Mouse (Mus musculus): ENCODE measurements around the gene Papola. TPM values are rescaled to one million over a fixed set of nuclear protein-coding genes. Genes with fewer than 3 reads are reported as not detected.
A peak's percentile ranks its signal among the peaks of the same experiment; 100 is the strongest.

Papola gene
- 226 and 249 TPM in 2 replicates for polyA plus RNA-seq (2014; fragmentation: Nextera tagmentation; extraction: Ambion mirVana)

- under 1% methylated on average over 72 of the region's 85 CpGs for WGBS
- ATAC-seq (ENCODE audit: insufficient number of reproducible peaks, low FRiP score, low TSS enrichment, low read depth): peak; percentile 93
- peaks cover 3% of the 10 kb centered on the region; the same call in 1 of the 2 replicates for H3K4me1 ChIP-seq (ENCODE audit: control insufficient read depth, insufficient read depth, low read length)
- H3K36me3 ChIP-seq (ENCODE audit: control insufficient read depth, insufficient read depth, low read length): peaks cover 3% of the 10 kb centered on the region; the same call in 1 of the 2 replicates
- H3K9ac ChIP-seq (ENCODE audit: low read length): peak within 1 kb of the TSS; percentile 96
- peak within 1 kb of the TSS; percentile 93 for H3K27ac ChIP-seq (replicated peaks; ENCODE audit: low read depth, low read length)
- no peaks in the 10 kb centered on the region for H3K27me3 ChIP-seq (ENCODE audit: control insufficient read depth, insufficient read depth, low read length)
- no peaks in the 10 kb centered on the region for H3K9me3 ChIP-seq (ENCODE audit: control insufficient read depth, low read length)
- peak; percentile 91 for DNase-seq (ENCODE audit: low spot score)
- peak within 1 kb of the TSS; percentile 68 for H3K4me2 ChIP-seq (ENCODE audit: low read depth, severe bottlenecking)
- H3K4me3 ChIP-seq (ENCODE audit: low read depth, low read length): peak within 1 kb of the TSS; percentile 74
Measured at GRCm38 (mm10) chr12:105784196-105784999, at the start of gene Papola. Gene Papola (plus strand): TSS chr12:105784694.

GRCm38 (mm10) chr12:105735226-105735888 lies 49.1 kb upstream of the Papola start:
- Histone ChIP-seq H3K4me1 (ENCODE audit: control insufficient read depth, insufficient read depth, low read length) (no peaks in the 10 kb centered on the region), H3K4me3 (ENCODE audit: low read depth, low read length) (no peak overlapping the region), H3K9ac (ENCODE audit: low read length) (no peak overlapping the region), H3K4me2 (ENCODE audit: low read depth, severe bottlenecking) (no peak overlapping the region), H3K9me3 (ENCODE audit: control insufficient read depth, low read length) (no peaks in the 10 kb centered on the region), H3K27ac (replicated peaks; ENCODE audit: low read depth, low read length) (no peak overlapping the region), H3K27me3 (ENCODE audit: control insufficient read depth, insufficient read depth, low read length) (no peaks in the 10 kb centered on the region), H3K36me3 (ENCODE audit: control insufficient read depth, insufficient read depth, low read length) (no peaks in the 10 kb centered on the region)
- ATAC-seq (ENCODE audit: insufficient number of reproducible peaks, low FRiP score, low TSS enrichment, low read depth) (no peak), DNase-seq (ENCODE audit: low spot score) (no peak)
- WGBS: 84% methylated on average over 7 of the region's 7 CpGs

GRCm38 (mm10) chr12:105735889-105736251 lies 48.6 kb upstream of the Papola start:
- ATAC-seq (ENCODE audit: insufficient number of reproducible peaks, low FRiP score, low TSS enrichment, low read depth) (no peak), DNase-seq (ENCODE audit: low spot score) (no peak)
- H3K27ac ChIP-seq (replicated peaks; ENCODE audit: low read depth, low read length): no peak overlapping the region
- H3K9me3 ChIP-seq (ENCODE audit: control insufficient read depth, low read length): no peaks in the 10 kb centered on the region
- no peaks in the 10 kb centered on the region for H3K4me1 ChIP-seq (ENCODE audit: control insufficient read depth, insufficient read depth, low read length)
- H3K27me3 ChIP-seq (ENCODE audit: control insufficient read depth, insufficient read depth, low read length): no peaks in the 10 kb centered on the region
- H3K36me3 ChIP-seq (ENCODE audit: control insufficient read depth, insufficient read depth, low read length): no peaks in the 10 kb centered on the region
- 88% methylated on average over 6 of the region's 6 CpGs for WGBS
- no peak overlapping the region for H3K4me3 ChIP-seq (ENCODE audit: low read depth, low read length)
- no peak overlapping the region for H3K4me2 ChIP-seq (ENCODE audit: low read depth, severe bottlenecking)
- H3K9ac ChIP-seq (ENCODE audit: low read length): no peak overlapping the region

- ATAC-seq (ENCODE audit: insufficient number of reproducible peaks, low FRiP score, low TSS enrichment, low read depth) (no peak), DNase-seq (ENCODE audit: low spot score) (no peak)
- Histone ChIP-seq H3K9me3 (ENCODE audit: control insufficient read depth, low read length) (no peaks in the 10 kb centered on the region), H3K4me1 (ENCODE audit: control insufficient read depth, insufficient read depth, low read length) (no peaks in the 10 kb centered on the region), H3K4me2 (ENCODE audit: low read depth, severe bottlenecking) (no peak overlapping the region), H3K4me3 (ENCODE audit: low read depth, low read length) (no peak overlapping the region), H3K27ac (replicated peaks; ENCODE audit: low read depth, low read length) (no peak overlapping the region), H3K36me3 (ENCODE audit: control insufficient read depth, insufficient read depth, low read length) (no peaks in the 10 kb centered on the region), H3K9ac (ENCODE audit: low read length) (no peak overlapping the region), H3K27me3 (ENCODE audit: control insufficient read depth, insufficient read depth, low read length) (no peaks in the 10 kb centered on the region)
- 72% methylated on average over 15 of the region's 15 CpGs for WGBS
Measured at GRCm38 (mm10) chr12:105738316-105739096, 46.0 kb upstream of the Papola start.

GRCm38 (mm10) chr12:105739656-105740055 lies 44.8 kb upstream of the Papola start:
- H3K9me3 ChIP-seq (ENCODE audit: control insufficient read depth, low read length): no peaks in the 10 kb centered on the region
- H3K36me3 ChIP-seq (ENCODE audit: control insufficient read depth, insufficient read depth, low read length): no peaks in the 10 kb centered on the region
- 85% methylated on average over 8 of the region's 8 CpGs for WGBS
- no peaks in the 10 kb centered on the region for H3K4me1 ChIP-seq (ENCODE audit: control insufficient read depth, insufficient read depth, low read length)
- DNase-seq (ENCODE audit: low spot score) (no peak), ATAC-seq (ENCODE audit: insufficient number of reproducible peaks, low FRiP score, low TSS enrichment, low read depth) (no peak)
- H3K4me3 ChIP-seq (ENCODE audit: low read depth, low read length): no peak overlapping the region
- H3K27me3 ChIP-seq (ENCODE audit: control insufficient read depth, insufficient read depth, low read length): no peaks in the 10 kb centered on the region
- H3K9ac ChIP-seq (ENCODE audit: low read length): no peak overlapping the region
- H3K27ac ChIP-seq (replicated peaks; ENCODE audit: low read depth, low read length): no peak overlapping the region
- H3K4me2 ChIP-seq (ENCODE audit: low read depth, severe bottlenecking): no peak overlapping the region

- Histone ChIP-seq H3K4me3 (ENCODE audit: low read depth, low read length) (no peak overlapping the region), H3K4me2 (ENCODE audit: low read depth, severe bottlenecking) (no peak overlapping the region), H3K36me3 (ENCODE audit: control insufficient read depth, insufficient read depth, low read length) (no peaks in the 10 kb centered on the region), H3K27ac (replicated peaks; ENCODE audit: low read depth, low read length) (no peak overlapping the region), H3K4me1 (ENCODE audit: control insufficient read depth, insufficient read depth, low read length) (no peaks in the 10 kb centered on the region), H3K9me3 (ENCODE audit: control insufficient read depth, low read length) (no peaks in the 10 kb centered on the region), H3K9ac (ENCODE audit: low read length) (no peak overlapping the region), H3K27me3 (ENCODE audit: control insufficient read depth, insufficient read depth, low read length) (no peaks in the 10 kb centered on the region)
- no peak for ATAC-seq (ENCODE audit: insufficient number of reproducible peaks, low FRiP score, low TSS enrichment, low read depth)
- DNase-seq (ENCODE audit: low spot score): no peak
- WGBS: 88% methylated on average over 5 of the region's 5 CpGs
Measured at GRCm38 (mm10) chr12:105748114-105748513, 36.4 kb upstream of the Papola start.

- no peaks in the 10 kb centered on the region for H3K36me3 ChIP-seq (ENCODE audit: control insufficient read depth, insufficient read depth, low read length)
- H3K9ac ChIP-seq (ENCODE audit: low read length): no peak overlapping the region
- H3K4me1 ChIP-seq (ENCODE audit: control insufficient read depth, insufficient read depth, low read length): no peaks in the 10 kb centered on the region
- no peak overlapping the region for H3K27ac ChIP-seq (replicated peaks; ENCODE audit: low read depth, low read length)
- DNase-seq (ENCODE audit: low spot score): no peak
- no peak for ATAC-seq (ENCODE audit: insufficient number of reproducible peaks, low FRiP score, low TSS enrichment, low read depth)
- H3K27me3 ChIP-seq (ENCODE audit: control insufficient read depth, insufficient read depth, low read length): no peaks in the 10 kb centered on the region
- H3K4me2 ChIP-seq (ENCODE audit: low read depth, severe bottlenecking): no peak overlapping the region
- WGBS: 86% methylated on average over 10 of the region's 10 CpGs
- H3K4me3 ChIP-seq (ENCODE audit: low read depth, low read length): no peak overlapping the region
- no peaks in the 10 kb centered on the region for H3K9me3 ChIP-seq (ENCODE audit: control insufficient read depth, low read length)
Measured at GRCm38 (mm10) chr12:105753813-105754212, 30.7 kb upstream of the Papola start.

GRCm38 (mm10) chr12:105757816-105758497 lies 26.5 kb upstream of the Papola start:
- Histone ChIP-seq H3K4me2 (ENCODE audit: low read depth, severe bottlenecking) (no peak overlapping the region), H3K4me1 (ENCODE audit: control insufficient read depth, insufficient read depth, low read length) (no peaks in the 10 kb centered on the region), H3K4me3 (ENCODE audit: low read depth, low read length) (no peak overlapping the region), H3K9ac (ENCODE audit: low read length) (no peak overlapping the region), H3K27me3 (ENCODE audit: control insufficient read depth, insufficient read depth, low read length) (no peaks in the 10 kb centered on the region), H3K9me3 (ENCODE audit: control insufficient read depth, low read length) (no peaks in the 10 kb centered on the region), H3K36me3 (ENCODE audit: control insufficient read depth, insufficient read depth, low read length) (no peaks in the 10 kb centered on the region), H3K27ac (replicated peaks; ENCODE audit: low read depth, low read length) (no peak overlapping the region)
- WGBS: 43% methylated on average over 15 of the region's 15 CpGs
- DNase-seq (ENCODE audit: low spot score): peak; percentile 29
- ATAC-seq (ENCODE audit: insufficient number of reproducible peaks, low FRiP score, low TSS enrichment, low read depth): no peak

Measured in limb, embryonic 11.5 days (tissue).